Mouse (Mus musculus): ENCODE measurements around the gene Tifa. TPM values are rescaled to one million over a fixed set of nuclear protein-coding genes. Genes with fewer than 3 reads are reported as not detected.
A peak's percentile ranks its signal among the peaks of the same experiment; 100 is the strongest.

Tifa gene
- 3.6 TPM in 2 replicates for polyA plus RNA-seq (2015; fragmentation: Nextera tagmentation; extraction: Ambion mirVana)

DNA sequence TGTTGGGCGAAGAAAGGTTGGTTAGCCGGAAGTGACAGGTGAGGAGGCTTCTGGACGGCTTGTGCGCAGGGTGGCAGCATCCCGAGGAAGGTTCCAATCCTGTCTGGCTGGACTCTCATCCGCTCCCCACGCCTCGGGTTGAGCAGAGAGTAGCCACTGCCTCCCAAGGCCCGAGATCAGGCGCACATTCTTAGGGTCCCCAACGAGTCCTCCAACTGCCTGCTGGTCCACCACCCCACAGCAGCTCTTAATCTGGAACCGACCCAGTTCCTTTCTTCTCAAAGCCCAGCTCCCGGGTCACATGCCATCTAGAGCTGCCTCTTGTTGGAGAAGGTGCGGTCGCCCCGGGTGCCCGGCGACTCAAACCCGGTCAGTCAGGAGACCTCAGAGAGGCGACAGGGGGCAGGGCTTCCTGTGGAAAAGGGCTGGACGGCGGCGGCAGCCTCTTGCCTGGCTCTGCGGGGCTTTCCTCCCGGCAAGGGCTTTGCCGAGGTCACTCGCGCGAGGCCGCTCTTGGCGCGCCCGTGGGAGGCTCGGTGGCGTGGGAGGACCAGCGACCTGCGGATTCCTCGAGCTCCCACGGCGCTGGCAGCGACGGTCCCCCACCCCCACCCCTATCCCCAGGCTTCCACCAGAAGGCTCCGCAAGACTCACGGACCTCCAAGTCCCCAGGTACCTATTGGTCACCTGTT is at the start of gene Tifa:
Gene Tifa (plus strand): TSS at position 306 of the 692 bp plus-strand sequence.
- H3K4me1 ChIP-seq, result peaks cover 12% of the 10 kb centered on the region
- peak within 1 kb of the TSS; percentile 57 for H3K4me3 ChIP-seq (replicated peaks)
- no peaks in the 10 kb centered on the region for H3K36me3 ChIP-seq
- H3K4me2 ChIP-seq (replicated peaks), result peak within 1 kb of the TSS; percentile 99
- no peaks in the 10 kb centered on the region for H3K9me3 ChIP-seq (replicated peaks)
- WGBS, result 2% methylated on average over 37 of the region's 44 CpGs
- peaks cover 21% of the 10 kb centered on the region for H3K27me3 ChIP-seq
- peak within 1 kb of the TSS; percentile 45 for H3K9ac ChIP-seq
- H3K27ac ChIP-seq (replicated peaks), result no peak within 1 kb of the TSS
- ATAC-seq (ENCODE audit: insufficient number of reproducible peaks, low FRiP score, low TSS enrichment, low read depth), result peak; percentile 44; the same call in 1 of the 2 replicates

DNA sequence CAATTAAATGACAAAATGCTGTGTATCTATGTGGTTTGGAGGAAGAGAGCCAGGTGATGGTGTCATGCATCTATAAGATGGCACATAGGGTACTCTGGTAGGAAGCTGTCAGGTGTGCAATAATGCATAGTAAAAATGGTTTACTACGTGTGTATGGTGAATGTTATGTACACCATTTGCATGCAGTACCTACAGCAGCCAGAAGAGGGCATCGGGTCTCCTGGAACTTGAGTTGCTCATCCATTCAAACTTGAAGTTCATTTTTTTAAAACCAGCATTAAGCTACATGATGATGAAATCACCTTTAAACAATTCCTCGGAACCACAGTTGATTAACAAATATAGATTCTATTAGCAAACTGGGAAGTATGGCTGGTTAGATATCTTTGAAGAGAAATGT is 48.1 kb upstream of the Tifa start:
- H3K4me3 ChIP-seq (replicated peaks), result no peak overlapping the region
- no peak overlapping the region for H3K27ac ChIP-seq (replicated peaks)
- 91% methylated on average over 3 of the region's 3 CpGs for WGBS
- H3K4me2 ChIP-seq (replicated peaks), result no peak overlapping the region
- ATAC-seq (ENCODE audit: insufficient number of reproducible peaks, low FRiP score, low TSS enrichment, low read depth), result no peak
- H3K9ac ChIP-seq, result no peak overlapping the region
- no peaks in the 10 kb centered on the region for H3K36me3 ChIP-seq
- H3K4me1 ChIP-seq, result no peaks in the 10 kb centered on the region
- H3K9me3 ChIP-seq (replicated peaks), result 0 out of 2 replicates have a peak, but pooled peaks cover 3% of the 10 kb centered on the region
- no peaks in the 10 kb centered on the region for H3K27me3 ChIP-seq

- Histone ChIP-seq H3K4me3 (replicated peaks) (no peak overlapping the region), H3K36me3 (no peaks in the 10 kb centered on the region), H3K4me2 (replicated peaks) (no peak overlapping the region), H3K9me3 (replicated peaks) (0 out of 2 replicates have a peak, but pooled peaks cover 3% of the 10 kb centered on the region), H3K27ac (replicated peaks) (no peak overlapping the region), H3K4me1 (no peaks in the 10 kb centered on the region), H3K9ac (no peak overlapping the region), H3K27me3 (peaks cover 20% of the 10 kb centered on the region)
- ATAC-seq (ENCODE audit: insufficient number of reproducible peaks, low FRiP score, low TSS enrichment, low read depth), result no peak
- WGBS, result 77% methylated on average over 14 of the region's 14 CpGs
These were observed 45.8 kb upstream of the Tifa start for GRCm38 (mm10) chr3:127743614-127744365.

GRCm38 (mm10) chr3:127745504-127745903 is 44.1 kb upstream of the Tifa start:
- H3K27me3 ChIP-seq, result peaks cover 30% of the 10 kb centered on the region
- H3K9ac ChIP-seq, result no peak overlapping the region
- peaks cover 4% of the 10 kb centered on the region; the same call in 1 of the 2 replicates for H3K4me1 ChIP-seq
- 15% methylated on average over 6 of the region's 6 CpGs for WGBS
- H3K9me3 ChIP-seq (replicated peaks), result 0 out of 2 replicates have a peak, but pooled peaks cover 3% of the 10 kb centered on the region
- no peak overlapping the region for H3K4me3 ChIP-seq (replicated peaks)
- H3K36me3 ChIP-seq, result no peaks in the 10 kb centered on the region
- no peak overlapping the region for H3K27ac ChIP-seq (replicated peaks)
- ATAC-seq (ENCODE audit: insufficient number of reproducible peaks, low FRiP score, low TSS enrichment, low read depth), result no peak
- no peak overlapping the region for H3K4me2 ChIP-seq (replicated peaks)

DNA sequence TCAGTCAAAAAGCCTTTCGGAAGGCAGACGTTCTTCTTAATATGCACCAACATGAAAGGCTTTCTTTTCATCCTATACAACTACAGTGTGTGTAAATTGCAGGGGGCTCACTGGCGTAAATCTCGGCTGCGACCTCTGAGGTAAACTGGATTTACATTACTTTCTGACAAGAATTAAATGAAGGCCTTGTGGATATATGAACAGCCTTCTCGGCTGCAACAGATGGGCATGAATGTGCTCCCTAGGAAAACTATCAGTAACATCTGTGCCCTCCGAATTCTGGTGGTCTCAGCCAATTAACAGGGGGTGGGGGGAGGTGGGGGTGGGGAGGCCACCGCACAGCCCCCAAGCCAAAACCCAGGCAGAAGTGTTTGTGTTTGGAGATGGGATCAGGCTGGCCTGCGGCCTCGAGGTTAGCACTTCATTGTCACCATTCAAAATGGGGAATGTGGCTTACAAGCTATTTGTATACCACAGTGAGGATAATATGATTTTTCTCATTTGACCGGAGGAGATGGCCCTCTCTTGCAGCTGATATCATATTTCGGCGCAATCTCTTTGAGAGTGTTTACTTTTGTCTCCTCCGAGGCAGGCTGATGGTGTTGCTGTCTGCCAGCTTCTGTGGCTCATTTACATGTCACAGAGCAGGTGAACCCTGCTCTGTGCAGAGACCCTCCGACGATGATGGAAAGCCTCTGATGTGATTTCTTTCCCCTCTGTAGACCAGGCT is 43.5 kb upstream of the Tifa start:
- H3K36me3 ChIP-seq, result no peaks in the 10 kb centered on the region
- no peak for ATAC-seq (ENCODE audit: insufficient number of reproducible peaks, low FRiP score, low TSS enrichment, low read depth)
- 0 out of 2 replicates have a peak, but pooled peaks cover 3% of the 10 kb centered on the region for H3K9me3 ChIP-seq (replicated peaks)
- no peak overlapping the region for H3K4me2 ChIP-seq (replicated peaks)
- WGBS, result 15% methylated on average over 16 of the region's 16 CpGs
- H3K27ac ChIP-seq (replicated peaks), result no peak overlapping the region
- no peak overlapping the region for H3K4me3 ChIP-seq (replicated peaks)
- H3K9ac ChIP-seq, result no peak overlapping the region
- H3K4me1 ChIP-seq, result peaks cover 4% of the 10 kb centered on the region; the same call in 1 of the 2 replicates
- peaks cover 32% of the 10 kb centered on the region for H3K27me3 ChIP-seq

DNA sequence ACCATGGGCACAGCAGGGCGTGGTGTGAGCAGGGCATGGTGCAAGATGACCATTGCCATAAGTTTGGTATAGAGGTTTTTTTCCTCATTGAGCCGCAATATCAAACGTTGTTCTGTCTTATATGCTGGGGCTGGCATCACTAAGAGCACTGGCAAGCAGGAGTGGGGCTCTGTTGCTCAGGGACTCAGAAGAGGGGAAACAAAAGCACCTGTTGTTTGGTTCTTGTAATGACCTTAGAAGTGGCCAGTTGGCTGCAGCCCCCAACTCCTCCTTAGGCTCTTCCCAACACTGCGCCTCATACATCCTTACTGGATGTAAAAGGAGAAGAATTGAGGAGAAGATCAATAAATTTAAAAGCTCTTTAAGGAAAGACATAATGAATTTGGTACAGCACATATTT is 41.0 kb upstream of the Tifa start:
- Histone ChIP-seq H3K36me3 (no peaks in the 10 kb centered on the region), H3K4me2 (replicated peaks) (no peak overlapping the region), H3K27ac (replicated peaks) (no peak overlapping the region), H3K9me3 (replicated peaks) (no peaks in the 10 kb centered on the region), H3K9ac (no peak overlapping the region), H3K4me1 (peaks cover 4% of the 10 kb centered on the region; the same call in 1 of the 2 replicates), H3K4me3 (replicated peaks) (no peak overlapping the region), H3K27me3 (peaks cover 32% of the 10 kb centered on the region)
- WGBS, result 55% methylated on average over 4 of the region's 4 CpGs
- no peak for ATAC-seq (ENCODE audit: insufficient number of reproducible peaks, low FRiP score, low TSS enrichment, low read depth)

DNA sequence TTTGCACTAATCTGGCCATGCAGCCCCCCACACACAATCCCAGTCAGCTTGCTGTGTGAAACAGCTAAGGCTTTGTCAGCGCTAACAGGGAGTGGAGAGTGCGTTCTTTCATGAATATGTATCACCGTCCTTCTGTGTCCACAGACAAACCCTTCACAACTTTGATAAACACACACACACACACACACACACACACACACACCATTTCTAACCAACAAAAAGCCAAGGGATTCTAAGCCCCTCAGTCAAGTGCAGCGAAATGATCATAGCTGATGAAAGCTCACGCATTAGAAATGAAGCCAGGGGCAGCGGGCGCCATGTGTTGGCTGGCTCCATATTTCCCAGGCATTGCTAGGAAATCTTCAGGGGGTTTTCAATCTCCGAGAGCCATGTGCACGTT is 40.3 kb upstream of the Tifa start:
- no peaks in the 10 kb centered on the region for H3K9me3 ChIP-seq (replicated peaks)
- H3K27me3 ChIP-seq, result peaks cover 32% of the 10 kb centered on the region
- H3K4me1 ChIP-seq, result peaks cover 4% of the 10 kb centered on the region; the same call in 1 of the 2 replicates
- no peak overlapping the region for H3K27ac ChIP-seq (replicated peaks)
- H3K4me2 ChIP-seq (replicated peaks), result peak overlapping the region; percentile 25
- 19% methylated on average over 9 of the region's 9 CpGs for WGBS
- no peak overlapping the region; the same call in 1 of the 2 replicates for H3K4me3 ChIP-seq (replicated peaks)
- no peak overlapping the region for H3K9ac ChIP-seq
- no peaks in the 10 kb centered on the region for H3K36me3 ChIP-seq
- no peak for ATAC-seq (ENCODE audit: insufficient number of reproducible peaks, low FRiP score, low TSS enrichment, low read depth)

GRCm38 (mm10) chr3:127749981-127750562 is 39.5 kb upstream of the Tifa start:
- Histone ChIP-seq H3K27ac (replicated peaks) (no peak overlapping the region), H3K4me2 (replicated peaks) (peak overlapping the region; percentile 33; the same call in 1 of the 2 replicates), H3K36me3 (no peaks in the 10 kb centered on the region), H3K27me3 (peaks cover 36% of the 10 kb centered on the region), H3K4me3 (replicated peaks) (peak overlapping the region; percentile 14), H3K9me3 (replicated peaks) (no peaks in the 10 kb centered on the region), H3K9ac (no peak overlapping the region), H3K4me1 (peaks cover 4% of the 10 kb centered on the region; the same call in 1 of the 2 replicates)
- ATAC-seq (ENCODE audit: insufficient number of reproducible peaks, low FRiP score, low TSS enrichment, low read depth), result no peak
- WGBS, result 10% methylated on average over 12 of the region's 12 CpGs

DNA sequence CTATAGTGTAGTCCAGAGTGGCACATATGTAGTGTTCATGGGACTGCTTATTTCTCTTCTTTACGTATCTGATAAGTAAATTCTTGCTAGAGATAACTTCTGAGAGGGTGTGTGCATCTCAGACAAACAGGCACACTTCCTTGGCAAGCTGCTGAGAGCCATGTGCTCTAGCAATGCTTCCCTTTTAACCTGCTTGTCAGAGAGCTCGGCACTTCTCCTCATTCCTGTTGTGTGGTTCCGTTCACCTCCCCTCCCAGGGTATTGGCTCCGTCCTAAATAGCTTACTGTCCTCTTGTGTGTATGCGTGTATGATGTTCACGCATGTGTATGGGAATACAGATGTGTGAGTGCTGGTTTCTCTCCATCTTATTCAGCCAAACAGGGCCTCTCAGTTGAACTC is 33.1 kb upstream of the Tifa start:
- WGBS, result 79% methylated on average over 6 of the region's 6 CpGs
- Histone ChIP-seq H3K4me3 (replicated peaks) (no peak overlapping the region), H3K4me2 (replicated peaks) (no peak overlapping the region), H3K27ac (replicated peaks) (no peak overlapping the region), H3K27me3 (peaks cover 15% of the 10 kb centered on the region; the same call in 1 of the 2 replicates), H3K36me3 (no peaks in the 10 kb centered on the region), H3K9me3 (replicated peaks) (no peaks in the 10 kb centered on the region), H3K9ac (no peak overlapping the region), H3K4me1 (no peaks in the 10 kb centered on the region)
- no peak for ATAC-seq (ENCODE audit: insufficient number of reproducible peaks, low FRiP score, low TSS enrichment, low read depth)

DNA sequence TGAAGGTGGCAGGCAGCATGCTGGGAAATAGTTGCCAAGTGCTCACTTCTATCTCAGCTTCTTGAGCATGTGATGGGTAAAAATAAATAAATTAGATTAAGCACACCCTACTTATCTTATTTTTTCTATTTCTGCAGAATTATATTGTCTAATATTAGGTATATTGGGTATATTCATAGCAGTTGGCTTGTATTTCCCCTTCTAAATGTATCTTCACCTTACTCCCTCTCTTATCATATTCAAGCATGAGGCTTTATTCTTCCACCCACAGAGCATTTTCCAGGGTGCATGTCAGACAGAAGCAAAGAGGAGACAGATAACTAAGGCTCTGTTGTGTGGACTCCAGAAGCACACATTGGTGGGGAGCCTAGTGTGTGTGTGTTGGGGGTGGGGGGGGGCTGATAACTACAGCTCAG is 31.7 kb upstream of the Tifa start:
- H3K36me3 ChIP-seq, result no peaks in the 10 kb centered on the region
- no peak overlapping the region for H3K27ac ChIP-seq (replicated peaks)
- no peak overlapping the region for H3K9ac ChIP-seq
- H3K4me2 ChIP-seq (replicated peaks), result no peak overlapping the region
- peaks cover 22% of the 10 kb centered on the region for H3K27me3 ChIP-seq
- H3K4me1 ChIP-seq, result no peaks in the 10 kb centered on the region
- no peak overlapping the region for H3K4me3 ChIP-seq (replicated peaks)
- no peaks in the 10 kb centered on the region for H3K9me3 ChIP-seq (replicated peaks)
- no peak for ATAC-seq (ENCODE audit: insufficient number of reproducible peaks, low FRiP score, low TSS enrichment, low read depth)

- 64% methylated on average over 4 of the region's 4 CpGs for WGBS
- Histone ChIP-seq H3K9ac (no peak overlapping the region), H3K9me3 (replicated peaks) (no peaks in the 10 kb centered on the region), H3K4me2 (replicated peaks) (no peak overlapping the region), H3K4me3 (replicated peaks) (no peak overlapping the region), H3K36me3 (no peaks in the 10 kb centered on the region), H3K27ac (replicated peaks) (no peak overlapping the region), H3K4me1 (no peaks in the 10 kb centered on the region), H3K27me3 (peaks cover 22% of the 10 kb centered on the region)
- ATAC-seq (ENCODE audit: insufficient number of reproducible peaks, low FRiP score, low TSS enrichment, low read depth), result no peak
These were observed 30.8 kb upstream of the Tifa start for GRCm38 (mm10) chr3:127758806-127759205.

Measured in embryonic facial prominence, embryonic 15.5 days (tissue).